Mouse (Mus musculus) megakaryocyte progenitor cell, adult 5-6 weeks (primary cell): ENCODE results near the gene Ccdc158. TPM values are rescaled to one million over a fixed set of nuclear protein-coding genes. Genes with fewer than 3 reads are reported as not detected.

Experiments used
- ATAC-seq: replicated peaks from 2 replicates; pipeline ENCODE4 v1.8.0; 2016; ENCODE audit warnings: mild to moderate bottlenecking, moderate TSS enrichment, inconsistent platforms; ENCODE audit not compliant: poor library complexity
- total RNA-seq, 2 experiments: library from RNA; stranded (forward) in 1 of 2; stranded (reverse) in 1 of 2; fragments of 157-497, 149-512 nt in 1 of 2; fragments of 200-1000 nt in 1 of 2; gene quantifications; 2 replicates each; pipeline versions ENCODE4 v1.2.3 to v1.2.4; 2015 to 2017

Ccdc158 gene
- total RNA-seq, 2 experiments from 2014 or later, result 3.5 to 5.6 TPM

DNA sequence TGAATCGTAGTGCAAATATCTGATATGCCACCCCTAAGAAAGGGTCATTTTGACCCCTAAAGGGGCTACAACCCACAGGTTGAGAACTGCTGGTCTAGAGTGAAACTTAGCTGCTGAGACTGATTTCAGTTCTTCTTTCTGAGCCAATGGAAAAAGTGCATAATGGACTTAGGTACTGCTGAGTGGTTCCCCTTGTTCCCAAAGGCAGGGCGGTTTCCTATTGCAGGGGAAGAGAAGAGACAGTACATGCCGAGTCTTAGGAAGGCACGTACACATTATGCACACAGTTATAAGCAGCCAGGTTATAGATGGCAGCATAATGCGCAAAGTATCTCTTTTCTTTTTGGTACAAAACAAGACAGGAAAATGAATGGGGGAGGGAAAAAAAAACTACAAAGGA is 13.1 kb upstream of the Ccdc158 start:
- ATAC-seq, result peak; percentile 44; the same call in 1 of the 2 replicates

DNA sequence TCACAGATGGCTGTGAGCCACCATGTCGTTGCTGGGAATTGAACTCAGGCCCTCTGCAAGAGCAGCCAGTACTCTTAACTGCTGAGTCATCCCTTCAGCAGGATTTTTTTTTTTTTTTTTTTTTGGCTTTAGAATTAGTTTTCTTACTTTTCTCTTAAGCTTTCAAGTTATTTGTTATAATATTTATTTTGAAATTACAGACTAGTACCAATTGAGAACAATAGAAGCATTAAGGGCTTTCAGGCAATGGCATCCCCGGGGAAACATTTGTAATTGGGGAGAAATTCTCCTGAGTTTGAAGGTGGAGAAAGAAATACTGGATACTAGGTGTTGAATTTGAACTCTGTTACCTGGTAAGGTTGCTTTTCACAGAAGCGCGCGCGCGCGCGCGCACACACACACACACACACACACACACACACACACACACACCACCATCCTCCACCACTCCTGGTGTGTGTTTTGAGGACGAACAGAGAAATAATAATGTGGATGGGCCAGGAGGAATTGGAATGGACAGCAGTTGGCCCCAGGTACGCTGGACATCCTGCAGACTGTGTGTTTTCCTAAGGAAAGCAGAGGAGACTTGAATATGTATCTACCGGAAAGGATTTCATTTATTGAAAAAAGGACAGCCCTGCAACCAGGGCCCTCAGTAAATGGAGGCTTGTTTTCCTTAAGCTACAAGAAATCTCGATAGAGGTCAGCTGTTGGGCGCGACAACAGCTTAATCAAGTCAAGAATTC is 9.8 kb upstream of the Ccdc158 start:
- no peak for ATAC-seq

DNA sequence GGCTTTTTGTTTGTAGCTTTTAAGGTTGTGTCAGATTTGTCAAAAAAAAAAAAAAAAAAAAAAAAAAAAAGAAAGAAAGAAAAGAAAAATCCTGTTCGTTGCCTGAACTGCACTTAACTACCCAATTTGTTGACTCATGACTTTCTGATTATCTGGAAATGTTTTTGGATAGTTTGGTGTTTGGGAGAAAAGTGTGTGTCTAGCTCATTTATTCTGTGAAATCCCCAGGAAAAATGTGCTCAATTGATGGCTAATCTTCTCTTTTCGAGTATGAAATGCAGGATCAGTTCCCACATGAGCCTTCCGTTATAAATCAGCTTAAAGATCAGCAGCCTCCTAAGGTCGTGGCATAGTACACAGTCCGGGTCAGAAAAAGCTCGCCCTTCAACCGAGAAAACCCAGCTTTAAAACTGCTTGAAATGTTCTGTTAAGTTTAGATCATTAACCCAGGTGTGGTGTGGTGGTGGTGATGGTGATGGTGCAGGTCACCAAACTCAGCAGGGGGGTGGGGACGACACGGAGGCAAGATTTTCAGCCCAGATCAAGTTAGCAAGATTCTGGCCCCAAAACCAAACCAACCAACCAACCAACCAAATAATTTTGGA is 8.9 kb upstream of the Ccdc158 start:
- ATAC-seq, result no peak

DNA sequence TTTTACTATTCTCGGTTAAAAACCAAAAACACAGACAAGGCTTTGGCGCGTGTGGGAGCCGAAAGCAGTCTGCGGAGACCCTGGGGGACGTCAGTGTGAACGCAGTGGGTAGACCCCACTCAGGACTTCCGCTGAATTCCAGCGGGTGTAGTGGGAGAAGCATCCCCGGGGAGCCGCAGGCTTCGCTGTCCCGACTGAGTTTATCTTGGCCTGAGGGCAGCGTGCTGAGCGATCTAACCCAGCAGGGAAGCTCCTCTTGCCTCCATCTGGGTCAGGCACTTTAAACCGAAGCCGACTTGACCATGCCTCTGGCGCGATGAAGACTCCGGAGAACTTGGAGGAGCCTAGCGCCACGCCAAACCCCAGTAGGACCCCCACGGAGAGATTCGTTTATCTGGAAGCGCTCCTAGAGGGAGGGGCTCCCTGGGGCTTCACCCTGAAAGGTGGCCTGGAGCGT is 8.3 kb upstream of the Ccdc158 start, which contains the start of gene Shroom3:
Gene Shroom3, plus strand, starts transcription at position 85 of the 457 bp plus-strand sequence.
- no peak for ATAC-seq

DNA sequence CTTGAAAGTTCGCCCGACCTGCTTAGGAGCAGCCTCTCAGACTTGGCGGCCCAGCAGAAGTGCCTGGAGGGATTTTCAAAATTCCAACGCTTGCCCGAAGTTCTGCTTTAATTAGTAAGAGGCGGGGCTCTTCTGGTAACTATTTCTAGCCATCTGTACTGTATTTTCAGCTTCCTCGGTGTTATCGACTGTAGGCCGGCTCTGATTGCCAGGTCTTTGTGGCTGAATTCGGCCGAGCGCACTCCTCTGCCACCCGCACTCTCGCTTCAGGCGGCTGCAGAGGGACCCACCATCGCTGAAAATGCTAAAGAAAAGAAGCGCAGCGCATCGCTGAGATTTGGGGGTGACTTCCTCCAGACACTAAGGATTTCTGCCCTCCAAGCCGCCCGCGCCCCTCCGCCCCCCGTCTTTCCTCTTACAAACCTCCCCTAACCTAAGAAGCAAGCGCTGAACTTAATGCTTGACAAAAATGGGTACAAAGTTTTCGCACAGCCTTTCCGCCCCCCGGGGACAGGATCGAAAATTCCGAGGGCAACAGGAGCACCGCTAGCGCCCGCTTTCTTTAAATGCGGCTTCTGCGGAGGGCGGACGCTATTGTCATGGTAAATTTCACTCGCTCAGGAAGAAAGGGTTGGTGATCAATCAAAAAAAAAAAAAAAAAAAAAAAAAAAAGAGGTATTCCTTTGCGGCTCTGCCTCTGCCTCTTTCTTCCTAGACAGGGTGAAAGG is 7.7 kb upstream of the Ccdc158 start:
- ATAC-seq, result no peak

DNA sequence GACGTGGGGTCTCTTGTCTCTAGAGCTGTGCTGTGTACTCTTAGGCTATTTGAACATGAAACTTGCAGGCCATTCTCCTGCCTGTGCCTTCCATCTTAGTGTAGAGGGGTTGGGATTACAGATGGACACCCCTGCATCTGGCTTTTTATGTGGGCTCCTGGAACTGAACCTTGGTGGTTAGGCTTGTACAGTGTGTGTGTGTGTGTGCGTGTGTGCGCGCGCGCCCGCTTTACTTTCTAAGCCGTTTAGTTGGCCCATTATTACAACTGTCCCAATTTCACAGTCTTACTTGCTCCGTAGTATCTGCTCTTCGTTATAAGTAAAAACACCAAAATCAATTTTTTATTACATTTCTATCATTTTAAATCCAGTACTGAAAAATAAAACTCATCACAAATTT is 6.8 kb upstream of the Ccdc158 start:
- ATAC-seq, result no peak

GRCm38 (mm10) chr5:92679441-92679840 is 4.4 kb upstream of the Ccdc158 start:
- no peak for ATAC-seq

- no peak for ATAC-seq
Measured at GRCm38 (mm10) chr5:92675574-92675920, 476 bp upstream of the Ccdc158 start.

DNA sequence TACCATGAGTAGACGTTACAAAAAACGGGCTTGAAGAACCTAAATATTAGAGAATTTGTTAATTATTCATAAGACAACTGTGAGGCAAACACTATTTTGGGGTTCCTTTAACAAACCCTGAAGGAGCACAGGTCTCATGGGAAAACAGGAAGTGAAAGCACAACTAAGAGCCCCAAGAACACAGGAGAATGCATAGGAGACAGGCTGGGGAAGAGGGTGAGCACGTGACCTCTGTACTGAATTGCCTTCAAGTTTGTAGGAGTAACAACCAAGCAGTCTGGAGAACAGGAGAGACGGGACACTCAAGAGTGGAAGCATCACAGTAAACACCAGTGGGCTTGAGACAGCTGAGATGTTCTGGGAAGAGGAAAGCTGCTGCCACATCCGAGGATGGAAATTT is 8.2 kb downstream of the Ccdc158 start:
- peak; percentile 73 for ATAC-seq

GRCm38 (mm10) chr5:92664321-92664720 is 10.8 kb downstream of the Ccdc158 start:
- 0 out of 2 replicates have a peak, but pooled peaks have one; percentile 31 for ATAC-seq

DNA sequence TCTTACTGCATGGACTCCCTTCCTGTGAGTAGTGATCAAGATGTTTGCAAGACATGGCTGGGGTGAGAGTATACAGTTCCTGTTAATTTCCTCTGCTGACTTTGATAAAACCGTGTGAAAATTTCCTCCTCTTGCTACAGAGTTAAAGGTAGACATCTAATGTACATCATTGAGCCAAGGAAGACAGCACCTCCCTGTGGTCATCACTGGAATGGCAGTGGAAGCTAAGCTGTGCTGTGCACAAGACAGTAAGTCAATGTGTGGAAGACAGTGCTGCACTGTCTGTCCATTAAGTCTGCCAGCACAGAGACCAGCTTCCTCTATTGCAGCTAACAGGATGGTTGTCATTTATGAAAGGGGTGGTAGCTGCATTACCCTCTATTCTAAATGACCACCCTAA is 18.8 kb downstream of the Ccdc158 start:
- ATAC-seq, result peak; percentile 97

DNA sequence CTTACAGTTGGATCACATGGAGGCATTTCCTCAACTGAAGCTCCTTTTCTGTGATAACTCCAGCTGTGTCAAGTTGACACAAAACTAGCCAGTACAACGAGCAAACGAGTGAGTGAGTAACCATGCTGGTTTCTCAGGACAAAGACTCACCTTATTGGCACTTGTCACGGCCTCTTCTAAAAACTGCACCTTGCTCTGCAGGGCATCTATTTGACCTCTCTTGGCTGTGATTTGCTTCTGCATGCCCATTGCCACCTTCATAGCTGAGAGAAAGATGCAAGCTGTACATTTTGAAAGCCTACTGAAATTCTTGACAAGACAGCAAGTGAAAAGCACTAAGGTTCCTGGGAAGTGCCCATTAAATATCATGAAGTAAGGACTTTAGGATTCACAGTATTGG is 34.2 kb downstream of the Ccdc158 start:
- ATAC-seq, result no peak

DNA sequence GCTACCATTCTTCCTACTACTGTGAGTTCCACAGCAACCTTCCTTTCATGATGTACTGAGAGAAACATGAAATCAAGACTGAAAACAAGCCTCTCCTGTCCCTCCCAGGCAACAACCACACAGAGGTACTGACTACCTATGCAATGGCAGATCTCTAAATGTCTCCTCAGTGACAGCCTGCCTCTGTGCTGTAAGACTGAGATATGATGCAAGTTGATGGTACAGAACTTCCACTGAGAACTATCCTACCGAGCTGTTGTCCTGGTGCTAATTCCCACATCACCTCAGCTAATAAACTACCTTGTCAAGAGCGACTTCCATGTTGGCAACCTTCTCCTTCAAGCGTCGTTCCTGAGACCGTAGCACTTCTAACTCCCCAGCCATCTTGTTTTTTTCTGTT is 39.2 kb downstream of the Ccdc158 start:
- no peak for ATAC-seq

DNA sequence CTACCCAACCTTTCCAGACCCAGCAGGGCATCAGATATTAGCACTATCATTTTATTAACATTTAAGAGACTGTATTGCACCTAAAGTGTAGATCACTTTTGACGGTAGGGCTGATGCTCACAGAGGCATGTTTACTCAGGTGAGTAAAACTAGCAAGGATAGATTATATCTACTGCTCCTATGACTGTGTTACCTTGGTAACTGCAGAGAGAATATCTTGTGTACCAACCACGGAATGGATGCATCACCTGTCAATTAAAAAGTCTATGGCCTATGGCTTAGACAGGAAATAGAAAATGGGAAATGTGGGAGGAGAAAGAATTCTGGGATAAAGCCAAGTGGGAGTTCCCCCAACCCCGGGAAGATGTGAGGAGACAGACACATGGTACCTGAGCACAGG is 40.2 kb downstream of the Ccdc158 start:
- ATAC-seq, result no peak

DNA sequence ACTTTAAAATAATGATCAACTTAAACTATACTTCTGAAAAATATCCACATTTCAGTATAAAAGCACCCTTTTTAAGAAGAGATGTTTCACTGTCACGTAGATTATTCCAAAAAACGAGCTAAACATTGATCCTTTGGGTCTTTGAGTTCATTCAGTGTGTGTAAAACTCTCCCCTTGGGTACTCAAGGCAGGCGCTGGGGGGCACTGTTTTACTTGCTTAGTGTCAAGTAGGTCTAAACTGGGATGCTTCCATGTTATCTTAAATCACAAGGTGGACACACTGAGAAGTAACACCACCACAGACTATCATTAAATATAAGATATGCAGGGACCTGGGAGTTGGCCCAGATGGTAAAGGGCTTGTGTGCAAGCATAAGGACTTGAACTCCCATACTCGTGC is 41.5 kb downstream of the Ccdc158 start:
- no peak for ATAC-seq

GRCm38 (mm10) chr5:92627896-92628295 is 47.2 kb downstream of the Ccdc158 start:
- ATAC-seq, result no peak

GRCm38 (mm10) chr5:92621883-92622282 is 53.2 kb downstream of the Ccdc158 start:
- ATAC-seq, result no peak

DNA sequence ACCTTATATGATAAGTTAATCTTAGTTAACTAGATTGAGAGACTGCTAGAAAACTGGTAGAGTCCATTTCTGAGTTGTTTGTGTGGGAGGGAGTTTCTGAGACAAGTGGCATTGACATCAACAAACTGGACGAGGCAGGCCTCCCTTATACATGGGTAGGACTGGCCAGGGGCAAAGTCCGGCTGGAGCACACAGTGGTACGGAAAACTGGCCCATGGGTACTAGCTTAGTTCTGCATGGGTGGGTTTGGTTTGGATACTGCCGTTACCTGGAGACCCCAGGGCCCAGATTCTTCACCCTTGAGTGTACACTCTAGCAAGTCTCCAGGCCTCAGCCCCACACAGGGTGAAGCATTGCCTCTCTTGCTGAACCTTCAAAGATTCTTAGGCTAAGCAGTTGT is 62.3 kb downstream of the Ccdc158 start:
- ATAC-seq, result no peak

GRCm38 (mm10) chr5:92607492-92608229 is 67.4 kb downstream of the Ccdc158 start:
- no peak for ATAC-seq

DNA sequence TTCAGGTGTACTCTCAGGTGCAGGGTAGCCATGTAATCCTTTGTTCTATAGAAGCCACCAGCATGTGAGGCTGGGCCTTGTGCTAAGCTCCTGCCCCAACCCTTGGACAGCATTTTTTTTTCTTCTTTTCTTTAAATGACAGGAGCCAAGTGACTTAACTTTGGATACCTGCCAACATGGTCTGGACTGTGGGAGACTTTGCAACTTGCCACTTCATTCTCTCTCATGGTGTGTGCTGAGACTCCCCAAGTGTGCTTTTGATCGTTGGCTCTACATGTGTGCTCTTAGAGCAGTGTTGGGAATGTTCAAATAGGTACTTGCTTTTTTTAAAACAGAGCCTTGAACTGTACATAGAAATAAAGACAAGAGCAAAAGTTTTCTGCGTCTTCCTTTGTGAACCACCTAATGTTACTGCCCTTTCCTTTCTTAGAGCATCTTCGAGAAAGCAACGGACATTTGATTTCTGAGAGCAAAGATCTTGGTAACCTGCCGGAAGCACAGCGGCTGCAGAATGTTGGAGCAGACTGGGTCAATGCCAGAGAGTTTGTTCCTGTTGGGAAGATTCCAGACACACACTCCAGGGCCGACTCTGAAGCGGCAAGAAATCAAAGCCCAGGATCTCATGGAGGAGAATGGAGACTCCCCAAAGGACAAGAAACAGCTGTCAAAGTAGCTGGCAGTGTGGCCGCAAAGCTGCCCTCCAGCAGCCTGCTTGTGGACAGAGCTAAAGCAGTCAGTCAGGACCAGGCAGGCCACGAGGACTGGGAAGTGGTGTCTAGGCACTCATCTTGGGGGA is 70.4 kb downstream of the Ccdc158 start:
- ATAC-seq, result no peak
